Mouse (Mus musculus) cortical plate, adult 2 months (tissue): Measurements from ENCODE around the gene Rps6kc1.

Experiments used
- CTCF ChIP-seq: fragments of 200-500 bp; IDR thresholded peaks from 2 replicates; pipeline ENCODE4 v1.5.1; 2011; ENCODE audit warnings: mild to moderate bottlenecking, control low read depth, low read length; ENCODE audit not compliant: insufficient read depth; ENCODE audit errors: extremely low read depth
- POLR2A ChIP-seq: fragments of 200-500 bp; IDR thresholded peaks from 2 replicates; pipeline ENCODE4 v1.6.1; 2011; ENCODE audit warnings: mild to moderate bottlenecking, low read length, control low read depth; ENCODE audit not compliant: insufficient read depth; ENCODE audit errors: extremely low read depth

GRCm38 (mm10) chr1:190790720-190791119 is 120.8 kb downstream of the Rps6kc1 start:
- no peak for TF ChIP-seq POLR2A
- TF ChIP-seq CTCF = no peak
